Mouse (Mus musculus) E14TG2a.4 (cell line): Measurements from ENCODE around the gene Sox5.

ENCODE experiments used
- CTCF ChIP-seq: conservative IDR thresholded peaks from 2 replicates; pipeline ENCODE4 v1.5.1; 2014; ENCODE audit warnings: low read length
- POU5F1 ChIP-seq: IDR thresholded peaks from 2 replicates; pipeline ENCODE4 v1.6.1; 2014; ENCODE audit warnings: low read length, borderline replicate concordance

- TF ChIP-seq CTCF (no peak), POU5F1 (no peak)
These were observed 813.9 kb downstream of the Sox5 start for GRCm38 (mm10) chr6:143967724-143968400.
